Mouse (Mus musculus): Measurements from ENCODE around the gene Psmb4.

- TF ChIP-seq GATA1 (IDR thresholded peaks at IDR 0.05; ENCODE audit: borderline replicate concordance, low read length) (no peak), FLI1 (IDR thresholded peaks at IDR 0.05; ENCODE audit: low read length) (no peak)
Observed at GRCm38 (mm10) chr3:94917816-94918361, 31.1 kb upstream of the Psmb4 start.

All from megakaryocyte, embryonic 14.5 days (primary cell).